Mouse (Mus musculus) forebrain, embryonic 14.5 days (tissue): ENCODE results near the gene Shisa5. TPM values are rescaled to one million over a fixed set of nuclear protein-coding genes. Genes with fewer than 3 reads are reported as not detected.

Source experiments
- ATAC-seq: fragments of 200-750 bp; cut with Nextera tagmentation; 2 replicates; pipeline ENCODE4 v1.8.0; 2017; ENCODE audit warnings: mild to moderate bottlenecking, moderate library complexity
- DNase-seq: peaks from one replicate; pipeline ENCODE4 v3.0.0-alpha.2; 2015; ENCODE audit warnings: low spot score
- H3K27ac ChIP-seq: fragments of 300-500 bp; sonication (generic); 2 replicates; pipeline ENCODE4 v1.5.1; 2014; ENCODE audit warnings: low read depth, mild to moderate bottlenecking, control low read depth, low read length, moderate library complexity
- H3K27me3 ChIP-seq: fragments of 300-500 bp; sonication (generic); replicated peaks from 2 replicates; pipeline ENCODE4 v1.6.1; 2014; ENCODE audit warnings: low read length, control low read depth, mixed read lengths; ENCODE audit not compliant: control insufficient read depth, insufficient read depth
- H3K36me3 ChIP-seq: fragments of 300-500 bp; sonication (generic); 2 replicates; pipeline ENCODE4 v1.6.1; 2014; ENCODE audit warnings: low read length, control low read depth; ENCODE audit not compliant: control insufficient read depth, insufficient read depth
- H3K4me1 ChIP-seq: fragments of 300-500 bp; sonication (generic); 2 replicates; pipeline ENCODE4 v1.6.1; 2014; ENCODE audit warnings: antibody characterized with exemption, low read length, control low read depth; ENCODE audit not compliant: control insufficient read depth, insufficient read depth
- H3K4me2 ChIP-seq: fragments of 300-500 bp; sonication (generic); 2 replicates; pipeline ENCODE4 v1.6.1; 2014; ENCODE audit warnings: mild to moderate bottlenecking, control low read depth, low read length
- H3K4me3 ChIP-seq: fragments of 300-500 bp; sonication (generic); 2 replicates; pipeline ENCODE4 v1.5.1; 2014; ENCODE audit warnings: low read depth, low read length, control low read depth
- H3K9ac ChIP-seq: fragments of 300-500 bp; sonication (generic); 2 replicates; pipeline ENCODE4 v1.6.1; 2014; ENCODE audit warnings: mild to moderate bottlenecking, low read length, control low read depth, moderate library complexity
- H3K9me3 ChIP-seq: fragments of 300-500 bp; sonication (generic); replicated peaks from 2 replicates; pipeline ENCODE4 v1.6.1; 2016; ENCODE audit warnings: low read length, control low read depth, mixed read lengths; ENCODE audit not compliant: control insufficient read depth
- WGBS: fragments of 180-500 bp; shearing (Covaris S2); extraction: QIAGEN DNeasy Blood & Tissue Kit; methylation state at CpG from one replicate; pipeline ENCODE4 v1.1.7; 2014; 5-methylcytosine and 5-hydroxymethylcytosine counted together
- polyA plus RNA-seq: library from polyadenylated mRNA; unstranded; fragments of >200 nt; fragmentation: Nextera tagmentation; extraction: Ambion mirVana; gene quantifications from 2 replicates; pipeline ENCODE4 v1.2.1, GENCODE M21; 2014

Shisa5 gene
- polyA plus RNA-seq, 1 experiment from 2014 or later = 40.8 TPM

DNA sequence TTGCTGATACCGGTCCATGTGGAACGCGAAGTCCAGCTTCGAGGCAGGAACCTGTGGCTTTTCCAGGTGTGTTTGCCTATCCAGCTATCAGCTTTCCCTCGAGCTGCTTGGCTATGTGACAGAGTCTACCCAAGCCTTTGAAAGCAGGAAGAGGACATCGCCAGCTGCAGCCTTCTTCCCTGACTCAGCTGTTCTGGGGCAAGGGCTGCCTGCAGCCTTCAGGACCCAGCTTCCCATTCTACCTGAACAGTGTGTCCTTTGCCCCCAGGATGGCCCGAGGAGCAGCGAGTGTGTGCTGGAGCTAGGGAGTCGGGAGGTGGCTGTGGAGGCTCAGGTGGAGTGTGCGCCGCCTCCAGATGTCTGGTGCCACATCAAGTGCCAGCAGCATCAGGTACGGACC, 67.3 kb downstream of the Shisa5 start:
- Histone ChIP-seq H3K36me3 (peaks cover 98% of the 10 kb centered on the region), H3K27me3 (no peaks in the 10 kb centered on the region)

DNA sequence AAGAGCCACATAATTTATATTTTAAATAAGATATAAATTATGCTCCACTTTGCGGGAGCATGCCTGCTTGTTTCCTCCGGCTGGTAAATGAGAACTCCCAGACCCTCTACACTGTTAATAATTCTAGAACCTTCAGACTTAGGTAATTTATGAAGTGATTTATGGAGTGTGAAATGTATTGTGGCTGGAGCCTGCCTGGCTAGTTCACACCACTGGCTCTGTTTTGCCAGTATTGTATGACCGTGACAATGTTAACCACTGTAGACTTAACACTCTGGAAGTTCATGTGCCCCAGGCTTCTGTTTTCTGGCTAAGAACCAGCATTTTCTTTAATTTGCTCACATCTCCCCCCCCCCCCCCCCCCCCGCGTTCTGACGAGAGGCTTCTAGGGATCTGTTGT, 69.0 kb downstream of the Shisa5 start:
- DNase-seq = no peak
- Histone ChIP-seq H3K4me2 (no peak overlapping the region), H3K9me3 (no peaks in the 10 kb centered on the region), H3K27ac (no peak overlapping the region), H3K36me3 (peaks cover 99% of the 10 kb centered on the region), H3K9ac (no peak overlapping the region), H3K4me3 (no peak overlapping the region), H3K4me1 (no peaks in the 10 kb centered on the region), H3K27me3 (no peaks in the 10 kb centered on the region)
- no peak for ATAC-seq
- 73% methylated on average over 5 of the region's 6 CpGs for WGBS

More for the DNA sequence above, 67.3 kb downstream of the Shisa5 start:
- Histone ChIP-seq H3K9me3 (no peaks in the 10 kb centered on the region), H3K4me1 (no peaks in the 10 kb centered on the region), H3K4me3 (no peak overlapping the region), H3K27ac (no peak overlapping the region), H3K9ac (peak overlapping the region; percentile 17; the same call in 1 of the 2 replicates), H3K4me2 (no peak overlapping the region)
- WGBS = 94% methylated on average over 12 of the region's 12 CpGs
- DNase-seq (no peak), ATAC-seq (no peak)

Other genes starting within 250 kb of the Shisa5 start
- gene Nckipsd, start 230.2 kb upstream of the Shisa5 start, polyA plus RNA-seq = 13.6 and 19.2 TPM in 2 replicates
- 10.7 and 17.6 TPM in 2 replicates for gene Celsr3, start 212.2 kb upstream of the Shisa5 start, polyA plus RNA-seq
- 10.6 and 14.7 TPM in 2 replicates for gene Slc26a6, start 185.3 kb upstream of the Shisa5 start, polyA plus RNA-seq
- not detected in 2 replicates for gene Tmem89, start 123.9 kb upstream of the Shisa5 start, polyA plus RNA-seq
- gene Uqcrc1, start 101.9 kb upstream of the Shisa5 start, polyA plus RNA-seq = 453 TPM in 2 replicates
- gene Col7a1, start 85.0 kb upstream of the Shisa5 start, polyA plus RNA-seq = 1.1 and 1.2 TPM in 2 replicates
- gene Ucn2, start 52.6 kb upstream of the Shisa5 start, polyA plus RNA-seq = 0.15 and 0.25 TPM in 2 replicates
- 16.0 and 20.8 TPM in 2 replicates for gene Pfkfb4, start 46.8 kb upstream of the Shisa5 start, polyA plus RNA-seq
- 11.1 and 11.9 TPM in 2 replicates for gene Trex1, start 21.2 kb downstream of the Shisa5 start, polyA plus RNA-seq
- 27.3 and 29.6 TPM in 2 replicates for gene Atrip, start 35.6 kb downstream of the Shisa5 start, polyA plus RNA-seq
- gene Ccdc51, start 43.9 kb downstream of the Shisa5 start, polyA plus RNA-seq = 19.4 and 21.2 TPM in 2 replicates
- gene Tma7, start 44.0 kb downstream of the Shisa5 start, polyA plus RNA-seq = 652 and 758 TPM in 2 replicates
- 13.9 and 15.7 TPM in 2 replicates for gene Plxnb1, start 56.8 kb downstream of the Shisa5 start, polyA plus RNA-seq
- gene Fbxw21, start 123.5 kb downstream of the Shisa5 start, polyA plus RNA-seq = not detected in 2 replicates
- not detected in 2 replicates for gene Fbxw13, start 157.4 kb downstream of the Shisa5 start, polyA plus RNA-seq
- gene Fbxw20, start 196.2 kb downstream of the Shisa5 start, polyA plus RNA-seq = not detected in 2 replicates
- not detected in 2 replicates for gene Fbxw14, start 249.1 kb downstream of the Shisa5 start, polyA plus RNA-seq